Mouse (Mus musculus) thymus, adult 18-20 months (tissue): ENCODE measurements around the gene Bicd2.
A peak's percentile ranks its signal among the peaks of the same experiment; 100 is the strongest.

Experiments used
- DNase-seq, 2 experiments: peaks; one replicate each; pipeline ENCODE4 v3.0.0; 2022; ENCODE audit warnings: mixed read lengths in 2 of 2

The Bicd2 gene

DNA sequence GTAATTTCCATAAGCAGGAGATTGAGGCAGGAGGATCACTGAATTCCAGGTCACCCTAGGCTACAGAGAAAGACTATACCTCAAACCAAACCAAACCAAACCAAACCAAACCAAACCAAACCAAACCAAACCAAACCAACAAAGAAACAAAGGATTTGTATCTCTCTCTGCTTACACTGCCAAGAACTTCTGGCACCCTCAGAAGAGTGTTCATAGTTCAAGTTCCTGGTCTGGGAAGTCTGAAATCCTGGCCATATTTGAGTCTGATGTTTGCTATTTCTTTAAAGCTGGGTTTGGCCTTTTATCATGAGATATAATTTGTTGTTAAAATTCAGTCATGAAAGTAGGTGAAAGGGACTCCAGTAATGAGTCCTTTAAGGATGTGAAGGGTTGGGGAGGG, 66.4 kb downstream of the Bicd2 start:
- no peak for DNase-seq

DNA sequence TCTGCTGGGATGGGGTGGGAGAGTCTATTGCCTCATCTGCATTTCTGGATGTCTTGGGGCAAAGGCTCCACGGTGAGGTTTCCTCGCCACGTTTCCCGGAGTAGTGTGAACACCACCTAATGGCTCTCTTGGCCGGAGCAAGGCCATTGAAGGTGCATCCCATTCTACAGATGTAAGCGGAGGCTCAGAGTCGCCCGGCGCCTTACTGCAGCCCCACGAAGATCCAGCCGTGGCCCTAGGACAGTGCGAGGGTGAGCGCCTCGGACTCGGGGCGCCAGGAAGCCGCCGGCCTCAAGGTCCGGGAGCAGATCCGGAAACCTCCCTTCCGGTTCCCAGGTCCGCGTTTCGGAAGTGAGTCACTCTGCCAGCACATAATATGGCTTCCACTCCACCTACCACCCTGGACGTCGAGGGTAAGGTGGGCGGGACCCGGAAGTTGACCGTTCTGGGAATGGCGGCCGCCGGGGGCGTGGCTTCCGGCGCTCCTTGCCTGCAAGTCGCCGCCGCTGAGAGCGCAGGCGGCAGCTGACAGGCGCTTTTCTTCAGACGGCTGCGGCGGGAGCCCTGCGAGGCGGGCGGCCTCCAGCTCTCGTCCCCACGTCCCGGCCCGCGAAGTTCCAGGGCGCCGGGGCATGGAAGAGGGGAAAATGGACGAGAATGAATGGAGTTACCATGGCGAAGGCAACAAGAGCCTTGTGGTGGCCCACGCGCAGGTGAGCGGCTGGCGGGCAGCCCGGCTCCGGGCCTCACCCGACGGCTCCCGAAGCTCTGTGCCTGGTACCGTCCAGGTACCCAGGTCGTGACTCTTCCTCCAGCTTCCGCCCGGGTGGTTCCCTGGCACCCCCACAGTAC, 79.6 kb downstream of the Bicd2 start, which contains the start of gene Ippk:
TSS of gene Ippk (plus strand) at position 496 of the 852 bp plus-strand sequence.
- DNase-seq = peak; percentile 97 to 99

GRCm38 (mm10) chr13:49421606-49421917, 80.2 kb downstream of the Bicd2 start:
- no peak for DNase-seq

- no peak for DNase-seq
Observed at GRCm38 (mm10) chr13:49421959-49422358, 80.6 kb downstream of the Bicd2 start.

GRCm38 (mm10) chr13:49426736-49427135, 85.4 kb downstream of the Bicd2 start:
- no peak for DNase-seq

GRCm38 (mm10) chr13:49428042-49428675, 86.8 kb downstream of the Bicd2 start:
- DNase-seq = no peak

GRCm38 (mm10) chr13:49430529-49430928, 89.1 kb downstream of the Bicd2 start:
- DNase-seq = no peak

DNA sequence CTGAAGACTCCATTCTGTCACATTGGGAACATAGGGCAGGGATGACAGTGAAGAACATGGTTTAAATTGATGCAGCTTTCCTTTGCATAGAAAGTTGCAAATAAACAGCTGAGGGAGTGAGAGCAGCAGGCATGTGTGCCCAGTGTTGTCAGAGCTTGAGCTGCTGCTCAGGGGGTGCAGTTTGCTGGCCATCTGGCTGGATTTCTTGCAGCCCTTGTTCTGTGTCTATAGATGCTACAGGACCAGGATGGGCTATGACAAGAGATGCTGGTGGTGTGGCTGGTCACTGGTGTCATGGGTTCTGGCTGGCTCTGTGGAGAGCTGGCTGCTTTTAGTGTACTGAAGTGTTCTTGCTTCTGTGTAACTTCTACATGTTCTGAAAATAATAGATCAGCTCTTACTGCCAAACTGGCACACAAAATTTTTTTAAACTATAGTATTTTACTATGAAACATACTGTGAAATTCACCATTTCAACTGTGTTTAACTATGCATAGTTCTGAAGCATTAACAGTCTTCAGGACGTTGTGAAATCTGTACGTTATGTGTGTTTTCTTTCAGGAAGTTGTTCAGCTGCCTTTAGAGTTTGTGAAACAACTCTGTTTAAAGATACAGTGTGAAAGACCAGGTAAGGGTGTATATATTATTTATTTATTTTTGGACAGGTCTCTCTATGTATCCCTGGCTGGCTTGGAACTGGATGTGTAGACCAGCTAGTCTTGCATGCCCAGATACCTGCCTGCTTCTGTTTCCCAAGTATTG, 92.1 kb downstream of the Bicd2 start:
- DNase-seq = no peak

DNA sequence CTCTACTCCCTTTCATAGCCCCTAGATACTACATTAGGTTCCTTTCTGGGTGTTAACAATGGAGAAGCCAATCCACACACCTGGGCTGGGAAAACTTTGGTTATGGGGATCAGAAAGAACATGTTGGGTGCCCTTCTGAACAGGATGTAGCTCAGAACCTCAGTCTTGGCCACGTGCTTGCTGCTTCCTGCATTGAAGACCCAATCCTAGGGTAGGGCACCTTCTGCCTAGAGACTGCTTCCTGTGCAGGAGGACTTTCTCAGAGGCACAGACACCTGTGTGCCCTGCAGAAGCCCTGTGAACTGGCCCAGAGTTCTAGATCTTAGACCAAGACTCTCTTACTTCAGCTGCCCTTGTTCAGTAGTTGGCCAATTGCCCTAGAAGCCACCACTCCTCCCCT, 94.4 kb downstream of the Bicd2 start:
- no peak for DNase-seq

DNA sequence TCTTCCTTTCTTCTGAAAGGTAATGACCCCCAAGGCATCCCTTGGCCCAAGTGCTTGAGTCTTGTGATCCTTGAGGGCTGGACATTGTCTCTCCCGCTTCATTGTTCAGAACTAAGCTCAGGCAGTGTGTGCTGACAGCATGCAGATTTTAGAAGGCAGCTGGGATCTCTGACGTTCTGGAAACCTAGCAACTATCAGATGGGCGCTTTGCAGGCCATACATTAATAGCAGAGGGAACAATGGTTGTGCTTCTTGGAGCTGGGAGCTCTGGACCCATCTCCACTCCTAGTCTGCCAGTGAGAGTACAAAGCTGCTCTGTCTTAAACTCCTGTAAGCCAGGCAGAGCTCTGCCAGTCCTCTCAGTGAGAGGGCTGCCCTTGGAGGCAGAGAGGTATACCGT, 94.8 kb downstream of the Bicd2 start:
- DNase-seq = no peak
